Mouse (Mus musculus) heart, postnatal 14 days (tissue): ENCODE measurements around the gene Dennd6b. TPM values are rescaled to one million over a fixed set of nuclear protein-coding genes. Genes with fewer than 3 reads are reported as not detected.

ENCODE experiments used
- DNase-seq, 2 experiments: peaks; one replicate each; pipeline ENCODE4 v3.0.0; 2021 to 2022
- intact Hi-C: fragments of 180-260 bp; cut with DNase I; formaldehyde crosslinking; loops from one replicate; pipeline ENCODE4 v1.15.1; 2025
- long read RNA-seq, 2 experiments: library from polyadenylated mRNA; stranded (forward); transcript quantifications; one replicate each; pipeline ENCODE4 v2.0.0; 2021
- total RNA-seq, 2 experiments: library from RNA; stranded (reverse); gene quantifications; 2 replicates each; pipeline ENCODE4 v1.2.3; 2021

Dennd6b gene
- 10 to 100 TPM in 1 of 2 experiments, 1 to 10 TPM in 1; 9.7 to 10.1 TPM for total RNA-seq
- long read RNA-seq, experiment 1, full-length matches to known transcripts = 14 of 31 reads
- long read RNA-seq, experiment 1, partial matches to known transcripts = 3 of 31 reads
- long read RNA-seq, experiment 1, other reads (novel, unspliced or antisense) = 14 of 31 reads
- long read RNA-seq, experiment 2, full-length matches to known transcripts = 11 of 20 reads
- long read RNA-seq, experiment 2, partial matches to known transcripts = 0 of 20 reads
- long read RNA-seq, experiment 2, other reads (novel, unspliced or antisense) = 9 of 20 reads

- intact Hi-C loops = loop anchor here (2.0 to 5.0 kb wide), 2 partner anchors 14 to 39 kb away; no protein-coding TSS in a partner anchor
- peak; percentile 96 to 97 for DNase-seq
These were observed at the start of gene Dennd6b for GRCm38 (mm10) chr15:89196313-89196706. Gene Dennd6b, minus strand, starts transcription at chr15:89196496.

- intact Hi-C loops = no loop called here
- DNase-seq = no peak
These were observed 44.7 kb upstream of the Dennd6b start for GRCm38 (mm10) chr15:89241025-89241424.

- DNase-seq = no peak
- intact Hi-C loops = no loop called here
These were observed 43.6 kb upstream of the Dennd6b start for GRCm38 (mm10) chr15:89239751-89240392.

- DNase-seq = no peak
- intact Hi-C loops = no loop called here
These were observed 37.8 kb upstream of the Dennd6b start for GRCm38 (mm10) chr15:89234052-89234451.

- intact Hi-C loops = no loop called here
- peak; percentile 25 to 52 for DNase-seq
These were observed 37.3 kb upstream of the Dennd6b start for GRCm38 (mm10) chr15:89233586-89233985.

- intact Hi-C loops = loop anchor here (10.0 kb wide), 1 partner anchor 481 kb away; the partner anchor contains the start of gene Brd1
- DNase-seq = peak; percentile 38 to 53
These were observed 19.4 kb upstream of the Dennd6b start for GRCm38 (mm10) chr15:89215611-89216233.

GRCm38 (mm10) chr15:89214953-89215352 is 18.7 kb upstream of the Dennd6b start:
- intact Hi-C loops = loop anchor here (5.0 to 10.0 kb wide), 2 partner anchors 88 to 480 kb away; partner anchors contain the start of genes Brd1 and Hdac10
- no peak for DNase-seq

- no peak for DNase-seq
- intact Hi-C loops = loop anchor here (5.0 to 10.0 kb wide), 2 partner anchors 86 to 479 kb away; partner anchors contain the start of genes Brd1 and Hdac10
These were observed 17.2 kb upstream of the Dennd6b start for GRCm38 (mm10) chr15:89213517-89213916.

- DNase-seq = no peak
- intact Hi-C loops = loop anchor here (5.0 to 10.0 kb wide), 2 partner anchors 85 to 478 kb away; partner anchors contain the start of genes Brd1 and Hdac10
These were observed 16.2 kb upstream of the Dennd6b start for GRCm38 (mm10) chr15:89212495-89212894.

- DNase-seq = peak; percentile 14 to 24
- intact Hi-C loops = loop anchor here (5.0 to 10.0 kb wide), 2 partner anchors 85 to 477 kb away; partner anchors contain the start of genes Brd1 and Hdac10
These were observed 15.6 kb upstream of the Dennd6b start for GRCm38 (mm10) chr15:89211716-89212461.

- intact Hi-C loops = loop anchor here (5.0 to 10.0 kb wide), 2 partner anchors 84 to 476 kb away; partner anchors contain the start of genes Brd1 and Hdac10
- peak; percentile 89 to 93 for DNase-seq
These were observed 14.8 kb upstream of the Dennd6b start, which contains the start of gene Ppp6r2 for GRCm38 (mm10) chr15:89210915-89211715. Gene Ppp6r2, plus strand, starts transcription at chr15:89211553.

GRCm38 (mm10) chr15:89209886-89210761 is 13.8 kb upstream of the Dennd6b start:
- DNase-seq = peak; percentile 88 to 94
- intact Hi-C loops = loop anchor here (2.0 to 10.0 kb wide), 3 partner anchors 51 to 475 kb away; partner anchors contain the start of genes Brd1 and Hdac10

- no peak for DNase-seq
- intact Hi-C loops = no loop called here
These were observed 11.2 kb upstream of the Dennd6b start for GRCm38 (mm10) chr15:89207457-89207856.

- intact Hi-C loops = loop anchor here (2.0 to 5.0 kb wide), 2 partner anchors 14 to 40 kb away; no protein-coding TSS in a partner anchor
- no peak for DNase-seq
These were observed 760 bp upstream of the Dennd6b start for GRCm38 (mm10) chr15:89197056-89197455.

GRCm38 (mm10) chr15:89195690-89196312 is 495 bp downstream of the Dennd6b start:
- intact Hi-C loops = loop anchor here (2.0 to 5.0 kb wide), 2 partner anchors 13 to 38 kb away; no protein-coding TSS in a partner anchor
- peak; percentile 92 to 94 for DNase-seq

- no peak for DNase-seq
- intact Hi-C loops = loop anchor here (5.0 kb wide), 1 partner anchor 38 kb away; no protein-coding TSS in a partner anchor
These were observed 1.0 kb downstream of the Dennd6b start for GRCm38 (mm10) chr15:89195261-89195681.

GRCm38 (mm10) chr15:89184937-89185227 is 11.4 kb downstream of the Dennd6b start:
- intact Hi-C loops = no loop called here

More at GRCm38 (mm10) chr15:89184937-89185227, 11.4 kb downstream of the Dennd6b start:
- DNase-seq = no peak
